ENCODE assay signal across 23 mouse cellular contexts in genomic region chr16:20012647-20013046, GRCm38 (mm10).
"Had no signal": no experiment of that assay in that cellular context is flagged by ENCODE, and none has a peak within 500 bp of the region (broad histone marks: within the 10 kb centered on the region; RNA-seq: fewer than 3 reads in every experiment).

No protein-coding gene starts in this region.

- H3K9me3 ChIP-seq: heart, embryonic 15.5 days; hindbrain, embryonic 13.5 days; hindbrain, embryonic 15.5 days; limb, embryonic 10.5 days; liver, embryonic 15.5 days had no signal

- DNase-seq: forebrain, postnatal 0 days; gastrocnemius, postnatal 14 days; gastrocnemius, postnatal 36 days; heart, adult 11 months; heart, adult 2 months; heart, postnatal 14 days; heart, postnatal 36 days; kidney, postnatal 14 days; kidney, postnatal 4 days; liver; liver, embryonic 13.5 days had no signal

- H3K4me2 ChIP-seq: heart, embryonic 11.5 days; heart, embryonic 13.5 days; heart, embryonic 15.5 days; hindbrain, embryonic 13.5 days; hindbrain, embryonic 15.5 days; limb, embryonic 12.5 days; liver, embryonic 11.5 days; liver, embryonic 13.5 days; liver, embryonic 15.5 days had no signal

- H3K27ac ChIP-seq: heart, adult 2 months; heart, embryonic 13.5 days; heart, embryonic 15.5 days; hindbrain, embryonic 13.5 days; hindbrain, embryonic 15.5 days; hindbrain, postnatal 0 days; layer of hippocampus, adult 2 months; left cerebral cortex, adult 2 months; limb, embryonic 10.5 days; limb, embryonic 12.5 days; liver, embryonic 13.5 days; liver, embryonic 15.5 days had no signal

- H3K9ac ChIP-seq: forebrain, postnatal 0 days; heart, embryonic 13.5 days; heart, embryonic 15.5 days; hindbrain, embryonic 13.5 days; hindbrain, embryonic 15.5 days; limb, embryonic 12.5 days; liver, embryonic 13.5 days; liver, embryonic 15.5 days had no signal

- H3K36me3 ChIP-seq: heart, embryonic 13.5 days; heart, embryonic 15.5 days; hindbrain, embryonic 13.5 days; hindbrain, embryonic 15.5 days; limb, embryonic 10.5 days; limb, embryonic 12.5 days; liver, embryonic 13.5 days; liver, embryonic 15.5 days had no signal

- H3K27me3 ChIP-seq: heart, embryonic 13.5 days; heart, embryonic 15.5 days; hindbrain, embryonic 13.5 days; hindbrain, embryonic 15.5 days; limb, embryonic 12.5 days; liver, embryonic 13.5 days; liver, embryonic 15.5 days had no signal

- ATAC-seq: forebrain, postnatal 0 days; hindbrain, postnatal 0 days had no signal

- H3K4me3 ChIP-seq: heart, adult 2 months; heart, embryonic 13.5 days; heart, embryonic 15.5 days; hindbrain, embryonic 13.5 days; hindbrain, embryonic 15.5 days; layer of hippocampus, adult 2 months; left cerebral cortex, adult 2 months; limb, embryonic 10.5 days; limb, embryonic 12.5 days; liver, embryonic 13.5 days; liver, embryonic 15.5 days had no signal

- H3K4me1 ChIP-seq: heart, embryonic 13.5 days; heart, embryonic 15.5 days; hindbrain, embryonic 13.5 days; hindbrain, embryonic 15.5 days; limb, embryonic 10.5 days; limb, embryonic 12.5 days; liver, embryonic 13.5 days; liver, embryonic 15.5 days had no signal
